Mouse (Mus musculus) retina, embryonic 14.5 days (tissue): ENCODE measurements at regions not wholly inside any gene's neighbourhood (a gene's known extent, or its start where the extent isn't known, plus 50 kb on each side); places are given as distances from the start of the nearest gene placed in this dataset.
"Not testable (repeated sequence)": the region's sequence is repeated elsewhere in the genome, so short reads cannot be mapped to it uniquely, and the experiment has no call there.

ENCODE experiments used
- DNase-seq: peaks from one replicate; pipeline ENCODE4 v3.0.0-alpha.2; 2015; ENCODE audit warnings: low spot score

GRCm38 (mm10) chr19:3158149-3158548, 124.6 kb upstream of the Mrpl21 start:
- DNase-seq, result not testable (repeated sequence)

- no peak for DNase-seq
Measured at GRCm38 (mm10) chr19:3159346-3159745, 123.4 kb upstream of the Mrpl21 start.

GRCm38 (mm10) chr19:3167683-3168082, 115.0 kb upstream of the Mrpl21 start:
- no peak for DNase-seq

GRCm38 (mm10) chr19:3182625-3183024, 100.1 kb upstream of the Mrpl21 start:
- no peak for DNase-seq

- no peak for DNase-seq
Measured at GRCm38 (mm10) chr19:3192644-3193043, 90.1 kb upstream of the Mrpl21 start.

- peak; percentile 32 for DNase-seq
Measured at GRCm38 (mm10) chr19:3204504-3204903, 78.2 kb upstream of the Mrpl21 start.

- DNase-seq, result not testable (repeated sequence)
Measured at GRCm38 (mm10) chr19:3205406-3205805, 77.3 kb upstream of the Mrpl21 start.

GRCm38 (mm10) chr19:3208283-3208682, 74.4 kb upstream of the Mrpl21 start:
- peak; percentile 71 for DNase-seq
